Mouse (Mus musculus): Measurements from ENCODE around the gene Ptrhd1.

- TF ChIP-seq CTCF (IDR thresholded peaks at IDR 0.05; ENCODE audit: insufficient read depth, low read depth, low read length) (no peak), POLR2A (IDR thresholded peaks at IDR 0.05; ENCODE audit: insufficient read depth, low read depth, low read length) (no peak)
Measured at GRCm38 (mm10) chr12:4194643-4195042, 39.2 kb upstream of the Ptrhd1 start.

Data from olfactory bulb, adult 2 months (tissue).